Mouse (Mus musculus): Measurements from ENCODE around the gene Pfkl. TPM values are rescaled to one million over a fixed set of nuclear protein-coding genes. Genes with fewer than 3 reads are reported as not detected.
A peak's percentile ranks its signal among the peaks of the same experiment; 100 is the strongest.

Gene Pfkl
- 138 and 230 TPM in 2 replicates for total RNA-seq (2012; rRNA removed)

DNA sequence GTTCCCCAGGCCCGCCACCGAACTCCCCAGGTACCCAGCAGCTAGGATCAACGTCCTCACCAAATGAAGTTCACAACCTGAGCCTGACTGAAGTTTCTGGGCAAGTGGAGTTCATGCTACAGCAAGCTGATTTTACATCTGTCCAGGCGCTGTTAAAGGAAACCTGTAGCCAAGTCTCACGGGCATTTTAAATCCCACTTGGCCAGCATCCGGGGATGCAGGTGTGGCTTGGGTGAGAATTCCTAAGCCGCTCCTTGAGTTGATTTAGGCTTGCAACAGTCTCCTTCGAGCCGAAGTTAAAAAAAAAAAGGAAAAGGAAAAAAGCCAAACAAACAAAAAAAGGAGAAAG is at the start of gene Pfkl:
Pfkl (minus strand) TSS at position 139 of the 349 bp plus-strand sequence.
- H3K27ac ChIP-seq (ENCODE audit: insufficient read depth, low read depth, low read length, poor library complexity, severe bottlenecking), result peak within 1 kb of the TSS; percentile 93
- peaks cover 15% of the 10 kb centered on the region; the same call in 1 of the 2 replicates for H3K36me3 ChIP-seq (ENCODE audit: control insufficient read depth, insufficient read depth, low read length, poor library complexity, severe bottlenecking)
- H3K4me1 ChIP-seq (ENCODE audit: control insufficient read depth in 2 of 2, insufficient read depth in 2 of 2, low read length in 2 of 2, poor library complexity in 1 of 2), result peaks cover 0 to 10% of the 10 kb centered on the region in 2 experiments; a peak in 1 of 4 replicates
- peak within 1 kb of the TSS; percentile 89 for H3K9ac ChIP-seq (ENCODE audit: insufficient read depth, low read depth, low read length, poor library complexity, severe bottlenecking)
- no peak for TF ChIP-seq ZNF384 (IDR thresholded peaks at IDR 0.05; ENCODE audit: low read depth, low read length)
- no peak for TF ChIP-seq ZC3H11A (IDR thresholded peaks at IDR 0.05; ENCODE audit: borderline replicate concordance, low read depth, low read length)
- TF ChIP-seq MAFK (IDR thresholded peaks at IDR 0.05; ENCODE audit: insufficient read depth, low read depth, low read length), result peak; percentile 49; the same call in 1 of the 2 replicates
- TF ChIP-seq CHD2 (IDR thresholded peaks at IDR 0.05; ENCODE audit: low read depth, low read length), result no peak
- TF ChIP-seq HCFC1 (IDR thresholded peaks at IDR 0.05; ENCODE audit: borderline replicate concordance, insufficient read depth, low read length), result 0 out of 2 replicates have a peak, but pooled peaks have one; percentile 63
- DNase-seq (ENCODE audit: low read depth, low spot score), result peak; percentile 64
- in situ Hi-C loops (cut with MboI; ENCODE audit: low sequenced_read_pairs in 2 of 2, unreplicated experiment in 2 of 2), result no loop called here
- H3K9me3 ChIP-seq (ENCODE audit: control insufficient read depth, insufficient read depth, low read depth, low read length), result no peaks in the 10 kb centered on the region
- H3K4me3 ChIP-seq (ENCODE audit: insufficient read depth in 1 of 2, low read depth in 1 of 2, low read length in 2 of 2, poor library complexity in 1 of 2, severe bottlenecking in 1 of 2), result peak within 1 kb of the TSS; percentile 81 to 99

DNA sequence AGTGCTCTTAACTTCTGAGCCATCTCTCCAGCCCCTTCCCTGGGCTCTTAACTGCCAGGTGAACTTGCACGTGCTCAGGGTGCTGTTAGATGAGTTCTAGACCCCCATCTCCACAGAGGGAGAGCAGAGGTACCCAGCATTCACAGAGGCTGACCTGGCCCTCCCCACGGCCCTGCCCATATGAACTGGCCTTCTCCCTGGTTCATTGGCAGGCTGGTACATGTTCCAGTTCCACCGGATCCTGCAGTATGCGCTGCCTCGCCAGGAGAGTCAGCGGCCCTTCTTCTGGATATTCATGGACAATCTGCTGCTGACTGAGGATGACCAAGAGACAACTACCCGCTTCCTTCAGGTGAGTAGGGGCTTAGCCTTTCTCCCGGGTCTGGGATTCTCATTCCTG is 47.2 kb upstream of the Pfkl start:
- Histone ChIP-seq H3K4me1 (ENCODE audit: control insufficient read depth in 2 of 2, insufficient read depth in 2 of 2, low read length in 2 of 2, poor library complexity in 1 of 2) (peaks cover 0 to 13% of the 10 kb centered on the region in 2 experiments; a peak in 1 of 4 replicates), H3K27ac (ENCODE audit: insufficient read depth, low read depth, low read length, poor library complexity, severe bottlenecking) (no peak overlapping the region), H3K4me3 (ENCODE audit: insufficient read depth in 1 of 2, low read depth in 1 of 2, low read length in 2 of 2, poor library complexity in 1 of 2, severe bottlenecking in 1 of 2) (no peak overlapping the region), H3K9me3 (ENCODE audit: control insufficient read depth, insufficient read depth, low read depth, low read length) (no peaks in the 10 kb centered on the region), H3K9ac (ENCODE audit: insufficient read depth, low read depth, low read length, poor library complexity, severe bottlenecking) (no peak overlapping the region), H3K36me3 (ENCODE audit: control insufficient read depth, insufficient read depth, low read length, poor library complexity, severe bottlenecking) (peaks cover 70% of the 10 kb centered on the region)
- no peak for DNase-seq (ENCODE audit: low read depth, low spot score)
- in situ Hi-C loops (cut with MboI; ENCODE audit: low sequenced_read_pairs in 2 of 2, unreplicated experiment in 2 of 2), result no loop called here
- TF ChIP-seq HCFC1 (IDR thresholded peaks at IDR 0.05; ENCODE audit: borderline replicate concordance, insufficient read depth, low read length) (no peak), ZC3H11A (IDR thresholded peaks at IDR 0.05; ENCODE audit: borderline replicate concordance, low read depth, low read length) (no peak), MAFK (IDR thresholded peaks at IDR 0.05; ENCODE audit: insufficient read depth, low read depth, low read length) (no peak), ZNF384 (IDR thresholded peaks at IDR 0.05; ENCODE audit: low read depth, low read length) (no peak), CHD2 (IDR thresholded peaks at IDR 0.05; ENCODE audit: low read depth, low read length) (no peak)

DNA sequence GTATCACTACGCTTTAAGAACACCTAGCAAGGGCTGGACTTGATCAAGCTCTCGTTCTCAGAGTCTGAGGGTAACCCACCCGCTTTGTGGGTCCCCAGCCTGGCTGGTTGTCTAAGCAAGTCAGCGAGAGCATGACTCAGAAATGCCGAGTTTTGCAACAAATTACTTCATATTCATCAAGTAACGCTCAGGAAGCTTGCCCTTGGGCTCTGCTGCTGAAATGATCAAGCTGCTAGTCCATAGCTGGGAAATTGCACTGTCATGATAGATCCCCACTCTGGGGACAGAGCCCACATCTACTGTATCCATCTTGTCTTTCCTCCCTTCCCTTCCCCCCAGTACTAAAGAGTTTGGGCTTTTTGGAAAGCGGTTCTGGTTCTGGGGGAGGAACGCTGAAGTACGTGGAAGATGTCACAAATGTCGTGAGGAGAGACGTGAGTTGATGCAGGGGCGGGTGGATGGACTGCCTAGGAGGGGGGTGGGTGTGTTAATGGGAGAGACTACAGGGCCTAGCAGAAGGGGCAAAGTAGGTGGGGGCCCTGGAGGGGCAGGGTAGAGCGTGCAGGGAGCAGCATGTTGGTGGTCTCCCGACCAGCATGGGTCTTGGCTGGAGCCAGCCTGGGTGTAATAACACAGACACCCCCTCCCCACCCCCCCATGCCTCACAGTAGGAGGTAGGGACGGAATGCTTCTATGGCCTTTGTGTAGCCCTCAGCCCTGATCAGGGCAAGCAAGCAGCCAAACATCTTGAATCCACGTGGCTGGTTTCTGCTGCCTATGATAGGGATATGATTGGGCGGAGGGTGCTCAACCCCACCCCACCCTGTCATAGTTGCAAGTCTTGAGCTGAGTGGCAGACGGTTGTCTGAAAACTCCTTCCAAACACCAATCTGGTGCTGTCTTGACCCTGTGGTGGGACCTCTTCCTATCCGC is 45.0 kb upstream of the Pfkl start:
- no peak overlapping the region for H3K4me3 ChIP-seq (ENCODE audit: insufficient read depth in 1 of 2, low read depth in 1 of 2, low read length in 2 of 2, poor library complexity in 1 of 2, severe bottlenecking in 1 of 2)

DNA sequence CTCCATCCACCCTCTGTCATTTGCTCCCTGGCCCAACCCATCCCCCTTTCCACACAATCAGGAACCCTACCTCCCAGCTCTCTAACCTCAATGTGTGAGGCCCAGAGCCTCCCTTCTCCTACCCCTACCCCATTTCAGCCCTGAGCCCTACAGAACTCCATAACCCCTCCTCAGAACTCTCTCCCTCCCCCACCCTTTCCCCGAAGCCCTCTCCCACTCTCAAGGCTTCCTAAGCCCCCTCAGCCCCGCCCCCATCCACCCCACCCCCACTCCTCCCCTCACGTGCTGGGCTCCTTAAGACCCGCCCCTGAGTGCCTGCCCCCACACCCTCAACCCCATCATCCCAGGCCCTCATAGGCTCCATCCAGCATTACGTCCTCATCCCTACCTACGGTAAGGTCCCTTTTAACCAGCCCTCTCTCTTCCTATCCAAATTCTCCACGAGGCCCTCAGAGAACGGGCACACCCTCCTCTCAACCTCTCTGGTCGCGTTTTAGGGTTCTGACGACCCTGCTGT is 39.7 kb upstream of the Pfkl start:
- in situ Hi-C loops (cut with MboI; ENCODE audit: low sequenced_read_pairs in 2 of 2, unreplicated experiment in 2 of 2), result no loop called here
- TF ChIP-seq HCFC1 (IDR thresholded peaks at IDR 0.05; ENCODE audit: borderline replicate concordance, insufficient read depth, low read length), result no peak
- no peak for TF ChIP-seq MAFK (IDR thresholded peaks at IDR 0.05; ENCODE audit: insufficient read depth, low read depth, low read length)
- no peak for TF ChIP-seq CHD2 (IDR thresholded peaks at IDR 0.05; ENCODE audit: low read depth, low read length)
- no peak for TF ChIP-seq ZC3H11A (IDR thresholded peaks at IDR 0.05; ENCODE audit: borderline replicate concordance, low read depth, low read length)
- no peak for TF ChIP-seq ZNF384 (IDR thresholded peaks at IDR 0.05; ENCODE audit: low read depth, low read length)
- DNase-seq (ENCODE audit: low read depth, low spot score), result no peak
- Histone ChIP-seq H3K4me1 (ENCODE audit: control insufficient read depth in 2 of 2, insufficient read depth in 2 of 2, low read length in 2 of 2, poor library complexity in 1 of 2) (peaks cover 6 to 37% of the 10 kb centered on the region in 2 experiments; a peak in 3 of 4 replicates), H3K4me3 (ENCODE audit: insufficient read depth in 1 of 2, low read depth in 1 of 2, low read length in 2 of 2, poor library complexity in 1 of 2, severe bottlenecking in 1 of 2) (peak overlapping the region; percentile 63 to 65), H3K9me3 (ENCODE audit: control insufficient read depth, insufficient read depth, low read depth, low read length) (no peaks in the 10 kb centered on the region), H3K9ac (ENCODE audit: insufficient read depth, low read depth, low read length, poor library complexity, severe bottlenecking) (peak overlapping the region; percentile 64), H3K36me3 (ENCODE audit: control insufficient read depth, insufficient read depth, low read length, poor library complexity, severe bottlenecking) (peaks cover 36% of the 10 kb centered on the region), H3K27ac (ENCODE audit: insufficient read depth, low read depth, low read length, poor library complexity, severe bottlenecking) (peak overlapping the region; percentile 99)

More for the DNA sequence above, 45.0 kb upstream of the Pfkl start:
- Histone ChIP-seq H3K27ac (ENCODE audit: insufficient read depth, low read depth, low read length, poor library complexity, severe bottlenecking) (peak overlapping the region; percentile 41; the same call in 1 of the 2 replicates), H3K36me3 (ENCODE audit: control insufficient read depth, insufficient read depth, low read length, poor library complexity, severe bottlenecking) (peaks cover 69% of the 10 kb centered on the region), H3K9me3 (ENCODE audit: control insufficient read depth, insufficient read depth, low read depth, low read length) (no peaks in the 10 kb centered on the region), H3K9ac (ENCODE audit: insufficient read depth, low read depth, low read length, poor library complexity, severe bottlenecking) (no peak overlapping the region), H3K4me1 (ENCODE audit: control insufficient read depth in 2 of 2, insufficient read depth in 2 of 2, low read length in 2 of 2, poor library complexity in 1 of 2) (peaks cover 0 to 15% of the 10 kb centered on the region in 2 experiments; a peak in 1 of 4 replicates)
- no peak for TF ChIP-seq CHD2 (IDR thresholded peaks at IDR 0.05; ENCODE audit: low read depth, low read length)
- no peak for TF ChIP-seq ZNF384 (IDR thresholded peaks at IDR 0.05; ENCODE audit: low read depth, low read length)
- TF ChIP-seq ZC3H11A (IDR thresholded peaks at IDR 0.05; ENCODE audit: borderline replicate concordance, low read depth, low read length), result no peak
- no peak for TF ChIP-seq MAFK (IDR thresholded peaks at IDR 0.05; ENCODE audit: insufficient read depth, low read depth, low read length)
- TF ChIP-seq HCFC1 (IDR thresholded peaks at IDR 0.05; ENCODE audit: borderline replicate concordance, insufficient read depth, low read length), result no peak
- no peak for DNase-seq (ENCODE audit: low read depth, low spot score)
- in situ Hi-C loops (cut with MboI; ENCODE audit: low sequenced_read_pairs in 2 of 2, unreplicated experiment in 2 of 2), result no loop called here
